Mouse (Mus musculus): Measurements from ENCODE around the gene 1700024B05Rik.
"Not testable (repeated sequence)": the region's sequence is repeated elsewhere in the genome, so short reads cannot be mapped to it uniquely, and the experiment has no call there.

Gene 1700024B05Rik

GRCm38 (mm10) chr14:41943695-41944094 lies at the start of gene 1700024B05Rik:
Gene 1700024B05Rik, plus strand, starts transcription at chr14:41943995.
- DNase-seq (ENCODE audit: low spot score in 2 of 2): not testable (repeated sequence)

- not testable (repeated sequence) for DNase-seq (ENCODE audit: low spot score in 2 of 2)
Measured at GRCm38 (mm10) chr14:41907190-41907589, 36.6 kb upstream of the 1700024B05Rik start, which contains the start of gene Gm7980. Gene Gm7980, minus strand, starts transcription at chr14:41907290.

GRCm38 (mm10) chr14:41924649-41925048 lies 19.1 kb upstream of the 1700024B05Rik start, which contains the start of gene 1700049E17Rik1:
Gene 1700049E17Rik1, plus strand, starts transcription at chr14:41924949.
- DNase-seq (ENCODE audit: low spot score in 2 of 2): not testable (repeated sequence)

GRCm38 (mm10) chr14:41964095-41964494 lies 20.3 kb downstream of the 1700024B05Rik start:
- not testable (repeated sequence) for DNase-seq (ENCODE audit: low spot score in 2 of 2)

GRCm38 (mm10) chr14:41967827-41968226 lies 24.0 kb downstream of the 1700024B05Rik start, which contains the start of gene Gm6401:
Gene Gm6401, minus strand, starts transcription at chr14:41967927.
- not testable (repeated sequence) for DNase-seq (ENCODE audit: low spot score in 2 of 2)

GRCm38 (mm10) chr14:41968596-41968995 lies 24.8 kb downstream of the 1700024B05Rik start:
- not testable (repeated sequence) for DNase-seq (ENCODE audit: low spot score in 2 of 2)

- not testable (repeated sequence) for DNase-seq (ENCODE audit: low spot score in 2 of 2)
Measured at GRCm38 (mm10) chr14:41983225-41983624, 39.4 kb downstream of the 1700024B05Rik start, which contains the start of gene Gm3543. Gene Gm3543, minus strand, starts transcription at chr14:41983325.
